Mouse (Mus musculus): ENCODE measurements around the gene Slc35a1.

The Slc35a1 gene

GRCm38 (mm10) chr4:34653179-34653578 lies 34.1 kb downstream of the Slc35a1 start:
- DNase-seq (ENCODE audit: low spot score in 2 of 2): no peak

GRCm38 (mm10) chr4:34644779-34645178 lies 42.5 kb downstream of the Slc35a1 start:
- DNase-seq (ENCODE audit: low spot score in 2 of 2): no peak

GRCm38 (mm10) chr4:34640731-34641130 lies 46.5 kb downstream of the Slc35a1 start:
- DNase-seq (ENCODE audit: low spot score in 2 of 2): no peak

GRCm38 (mm10) chr4:34639745-34640364 lies 47.4 kb downstream of the Slc35a1 start:
- DNase-seq (ENCODE audit: low spot score in 2 of 2): no peak

- no peak for DNase-seq (ENCODE audit: low spot score in 2 of 2)
Observed at GRCm38 (mm10) chr4:34637851-34638250, 49.4 kb downstream of the Slc35a1 start.

- DNase-seq (ENCODE audit: low spot score in 2 of 2): no peak
Observed at GRCm38 (mm10) chr4:34637386-34637785, 49.9 kb downstream of the Slc35a1 start.

- DNase-seq (ENCODE audit: low spot score in 2 of 2): no peak
Observed at GRCm38 (mm10) chr4:34636036-34636435, 51.2 kb downstream of the Slc35a1 start.

- no peak for DNase-seq (ENCODE audit: low spot score in 2 of 2)
Observed at GRCm38 (mm10) chr4:34634129-34634528, 53.1 kb downstream of the Slc35a1 start.

GRCm38 (mm10) chr4:34629956-34630355 lies 57.3 kb downstream of the Slc35a1 start:
- no peak for DNase-seq (ENCODE audit: low spot score in 2 of 2)

GRCm38 (mm10) chr4:34626401-34626800 lies 60.8 kb downstream of the Slc35a1 start:
- DNase-seq (ENCODE audit: low spot score in 2 of 2): no peak

GRCm38 (mm10) chr4:34625556-34625955 lies 61.7 kb downstream of the Slc35a1 start:
- DNase-seq (ENCODE audit: low spot score in 2 of 2): no peak

- no peak for DNase-seq (ENCODE audit: low spot score in 2 of 2)
Observed at GRCm38 (mm10) chr4:34616146-34616545, 71.1 kb downstream of the Slc35a1 start.

- DNase-seq (ENCODE audit: low spot score in 2 of 2): peak in 1 of 2 experiments; percentile 18
Observed at GRCm38 (mm10) chr4:34615303-34615702, 71.9 kb downstream of the Slc35a1 start.

- peak; percentile 81 to 91 for DNase-seq (ENCODE audit: low spot score in 2 of 2)
Observed at GRCm38 (mm10) chr4:34614630-34615094, 72.6 kb downstream of the Slc35a1 start, which contains the start of the genes Orc3 and Rars2. Gene Orc3, minus strand, starts transcription at chr4:34614944. Gene Rars2, plus strand, starts transcription at chr4:34614957.

GRCm38 (mm10) chr4:34613571-34614145 lies 73.6 kb downstream of the Slc35a1 start:
- DNase-seq (ENCODE audit: low spot score in 2 of 2): no peak

Data from left cerebral cortex, adult 9 months (tissue).